Mouse (Mus musculus): ENCODE results near the gene Pbp2. TPM values are rescaled to one million over a fixed set of nuclear protein-coding genes. Genes with fewer than 3 reads are reported as not detected.

Pbp2 gene
- total RNA-seq, 2 experiments from 2014 or later, result 0.27 TPM; not detected in 1

GRCm38 (mm10) chr6:135264136-135264535 is 46.1 kb downstream of the Pbp2 start:
- Histone ChIP-seq H3K4me3 (no peak overlapping the region), H3K27ac (no peak overlapping the region)
- no peak for DNase-seq (ENCODE audit: low spot score in 2 of 2)
- TF ChIP-seq CTCF (conservative IDR thresholded peaks at IDR 0.05), result peak; percentile 47

GRCm38 (mm10) chr6:135262565-135262964 is 47.6 kb downstream of the Pbp2 start:
- Histone ChIP-seq H3K27ac (no peak overlapping the region), H3K4me3 (no peak overlapping the region)
- TF ChIP-seq CTCF (conservative IDR thresholded peaks at IDR 0.05), result no peak
- no peak for DNase-seq (ENCODE audit: low spot score in 2 of 2)

GRCm38 (mm10) chr6:135261124-135261523 is 49.1 kb downstream of the Pbp2 start:
- H3K4me3 ChIP-seq, result no peak overlapping the region
- DNase-seq (ENCODE audit: low spot score in 2 of 2), result no peak
- no peak overlapping the region for H3K27ac ChIP-seq
- TF ChIP-seq CTCF (conservative IDR thresholded peaks at IDR 0.05), result no peak

- Histone ChIP-seq H3K4me3 (no peak overlapping the region), H3K27ac (no peak overlapping the region)
- no peak for DNase-seq (ENCODE audit: low spot score in 2 of 2)
- peak; percentile 36; the same call in 1 of the 2 replicates for TF ChIP-seq CTCF (conservative IDR thresholded peaks at IDR 0.05)
Measured at GRCm38 (mm10) chr6:135260435-135260834, 49.8 kb downstream of the Pbp2 start.

Other genes starting within 250 kb of the Pbp2 start
- under 1 TPM in 1 of 2 experiments, not detected in 1; 0.41 TPM for gene Gprc5a, start 244.8 kb downstream of the Pbp2 start, total RNA-seq (2021)
- gene Gprc5d, start 192.1 kb downstream of the Pbp2 start, total RNA-seq (2021), result not detected
- 100 to 1,000 TPM; 161 to 166 TPM for gene Fam234b, start 112.4 kb downstream of the Pbp2 start, total RNA-seq (2021)
- gene Hebp1, start 112.4 kb downstream of the Pbp2 start, total RNA-seq (2021), result 10 to 100 TPM; 74.1 to 79.1 TPM
- under 1 TPM in 1 of 2 experiments, not detected in 1; 0.47 TPM for gene Gsg1, start 56.1 kb downstream of the Pbp2 start, total RNA-seq (2021)
- gene Emp1, start 52.1 kb upstream of the Pbp2 start, total RNA-seq (2021), result 1 to 10 TPM; 2.0 to 2.8 TPM